ENCODE assay signal across 9 mouse cellular contexts in genomic region chr15:100467738-100468137, GRCm38 (mm10). TPM values are rescaled to one million over a fixed set of nuclear protein-coding genes. Genes with fewer than 3 reads are reported as not detected.
DNase-seq lines count a peak whose midpoint lies in the region; ATAC-seq and TF ChIP-seq lines count a peak whose summit lies in the region.
"Had no signal": no experiment of that assay in that cellular context is flagged by ENCODE, and none has a peak within 500 bp of the region (broad histone marks: within the 10 kb centered on the region; RNA-seq: fewer than 3 reads in every experiment).

No protein-coding gene starts in this region.

- ATAC-seq in kidney, postnatal 0 days (replicated peaks; ENCODE audit: low FRiP score, low read depth) = no peak
- ATAC-seq in embryonic facial prominence, embryonic 14.5 days (ENCODE audit: low read depth) = no peak
- no peak for ATAC-seq in intestine, embryonic 16.5 days
- no peak for ATAC-seq in midbrain, postnatal 0 days (ENCODE audit: low FRiP score)

- no peak overlapping the region for H3K9ac ChIP-seq in kidney, postnatal 0 days (ENCODE audit: low read depth, low read length)
- H3K9ac ChIP-seq in embryonic facial prominence, embryonic 14.5 days (ENCODE audit: low read depth, low read length) = peak overlapping the region; percentile 14; the same call in 1 of the 2 replicates
- H3K9ac ChIP-seq in intestine, embryonic 16.5 days (ENCODE audit: low read depth, low read length) = peak overlapping the region; percentile 92; the same call in 1 of the 2 replicates
- H3K9ac ChIP-seq in midbrain, postnatal 0 days (replicated peaks; ENCODE audit: low read length, poor library complexity, severe bottlenecking) = 0 out of 2 replicates have a peak overlapping the region, but pooled peaks have one; percentile 46

- H3K9me3 ChIP-seq in kidney, postnatal 0 days (replicated peaks; ENCODE audit: low read length) = no peaks in the 10 kb centered on the region
- no peaks in the 10 kb centered on the region for H3K9me3 ChIP-seq in embryonic facial prominence, embryonic 14.5 days (ENCODE audit: control insufficient read depth, low read length)
- H3K9me3 ChIP-seq in intestine, embryonic 16.5 days (ENCODE audit: control insufficient read depth, low read length) = no peaks in the 10 kb centered on the region
- H3K9me3 ChIP-seq in midbrain, postnatal 0 days (ENCODE audit: low read length) = no peaks in the 10 kb centered on the region

- H3K4me1 ChIP-seq in kidney, postnatal 0 days (replicated peaks; ENCODE audit: insufficient read depth, low read length) = peaks cover 12% of the 10 kb centered on the region; the same call in 1 of the 2 replicates
- H3K4me1 ChIP-seq in embryonic facial prominence, embryonic 14.5 days (ENCODE audit: control insufficient read depth, insufficient read depth, low read length) = peaks cover 12% of the 10 kb centered on the region
- H3K4me1 ChIP-seq in intestine, embryonic 16.5 days (ENCODE audit: control insufficient read depth, insufficient read depth, low read length) = peaks cover 16% of the 10 kb centered on the region
- peaks cover 13% of the 10 kb centered on the region; the same call in 1 of the 2 replicates for H3K4me1 ChIP-seq in midbrain, postnatal 0 days (ENCODE audit: insufficient read depth, low read length)

- H3K27ac ChIP-seq in kidney, postnatal 0 days = no peak overlapping the region
- H3K27ac ChIP-seq in embryonic facial prominence, embryonic 14.5 days (replicated peaks; ENCODE audit: low read depth, low read length) = no peak overlapping the region
- no peak overlapping the region for H3K27ac ChIP-seq in intestine, embryonic 16.5 days (ENCODE audit: low read length)
- H3K27ac ChIP-seq in midbrain, postnatal 0 days (ENCODE audit: low read depth, low read length) = no peak overlapping the region

- no peaks in the 10 kb centered on the region for H3K27me3 ChIP-seq in kidney, postnatal 0 days (ENCODE audit: insufficient read depth, low read length)
- H3K27me3 ChIP-seq in embryonic facial prominence, embryonic 14.5 days (replicated peaks; ENCODE audit: control insufficient read depth, insufficient read depth, low read length) = no peaks in the 10 kb centered on the region
- H3K27me3 ChIP-seq in intestine, embryonic 16.5 days (replicated peaks; ENCODE audit: control insufficient read depth, insufficient read depth, low read length) = no peaks in the 10 kb centered on the region
- H3K27me3 ChIP-seq in midbrain, postnatal 0 days (ENCODE audit: insufficient read depth, low read length) = no peaks in the 10 kb centered on the region

- no peak overlapping the region for H3K4me3 ChIP-seq in kidney, postnatal 0 days (replicated peaks; ENCODE audit: low read depth, low read length)
- H3K4me3 ChIP-seq in embryonic facial prominence, embryonic 14.5 days (ENCODE audit: low read depth, low read length) = 0 out of 2 replicates have a peak overlapping the region, but pooled peaks have one; percentile 87
- peak overlapping the region; percentile 81 for H3K4me3 ChIP-seq in intestine, embryonic 16.5 days (ENCODE audit: low read length)
- H3K4me3 ChIP-seq in midbrain, postnatal 0 days (ENCODE audit: low read depth, low read length) = peak overlapping the region; percentile 85

- peaks cover 4% of the 10 kb centered on the region; the same call in 1 of the 2 replicates for H3K36me3 ChIP-seq in kidney, postnatal 0 days (ENCODE audit: insufficient read depth, low read length)
- H3K36me3 ChIP-seq in embryonic facial prominence, embryonic 14.5 days (ENCODE audit: control insufficient read depth, insufficient read depth, low read length) = peaks cover 18% of the 10 kb centered on the region
- H3K36me3 ChIP-seq in intestine, embryonic 16.5 days (ENCODE audit: control insufficient read depth, insufficient read depth, low read length) = no peaks in the 10 kb centered on the region
- 0 out of 2 replicates have a peak, but pooled peaks cover 3% of the 10 kb centered on the region for H3K36me3 ChIP-seq in midbrain, postnatal 0 days (ENCODE audit: insufficient read depth, low read length)

- 38% methylated on average over 8 of the region's 8 CpGs for WGBS in kidney, postnatal 0 days
- 41% methylated on average over 7 of the region's 8 CpGs for WGBS in embryonic facial prominence, embryonic 14.5 days
- WGBS in intestine, embryonic 16.5 days = 32% methylated on average over 8 of the region's 8 CpGs
- WGBS in midbrain, postnatal 0 days = 46% methylated on average over 7 of the region's 8 CpGs

- peak overlapping the region; percentile 65; the same call in 1 of the 2 replicates for H3K4me2 ChIP-seq in kidney, postnatal 0 days (ENCODE audit: low read length)
- H3K4me2 ChIP-seq in embryonic facial prominence, embryonic 14.5 days (ENCODE audit: low read depth, low read length) = peak overlapping the region; percentile 80
- H3K4me2 ChIP-seq in intestine, embryonic 16.5 days (ENCODE audit: low read depth, low read length) = peak overlapping the region; percentile 85
- H3K4me2 ChIP-seq in midbrain, postnatal 0 days (ENCODE audit: low read depth, low read length, poor library complexity, severe bottlenecking) = peak overlapping the region; percentile 90

- no peak for DNase-seq in kidney, postnatal 0 days (ENCODE audit: low spot score)
- DNase-seq in kidney, postnatal 10 days = no peak
- no peak for DNase-seq in embryonic facial prominence, embryonic 14.5 days (ENCODE audit: low spot score)
- no peak for DNase-seq in midbrain, postnatal 0 days (ENCODE audit: low spot score)
- no peak for DNase-seq in gastrocnemius, postnatal 10 days
- no peak for DNase-seq in adrenal gland, postnatal 10 days
- DNase-seq in thymus, postnatal 14 days = no peak
- DNase-seq: kidney, postnatal 14 days had no signal

- TF ChIP-seq CTCF in kidney, postnatal 0 days (IDR thresholded peaks at IDR 0.05; ENCODE audit: low read depth) = no peak
- TF ChIP-seq CTCF in midbrain, postnatal 0 days (IDR thresholded peaks at IDR 0.05) = no peak

RNA-seq across cellular contexts. Expression of gene Letmd1, which starts 1.1 kb away (rescaled TPM):
- 21.3 and 22.4 TPM in 2 replicates for polyA plus RNA-seq in kidney, postnatal 0 days (2015; fragmentation: Nextera tagmentation; extraction: Ambion mirVana)
- polyA plus RNA-seq in embryonic facial prominence, embryonic 14.5 days (2014; fragmentation: Nextera tagmentation; extraction: Ambion mirVana) = 26.6 and 30.4 TPM in 2 replicates
- polyA plus RNA-seq in intestine, embryonic 16.5 days (2015; fragmentation: Nextera tagmentation; extraction: Ambion mirVana) = 31.3 and 33.7 TPM in 2 replicates
- total RNA-seq in midbrain, postnatal 0 days (2014; rRNA removed) = 80.9 and 86.0 TPM in 2 replicates
- polyA plus RNA-seq in midbrain, postnatal 0 days (2015; fragmentation: Nextera tagmentation; extraction: Ambion mirVana) = 53.0 and 55.0 TPM in 2 replicates
- 10 to 100 TPM; 11.1 to 15.7 TPM for total RNA-seq in gastrocnemius, postnatal 10 days (2021)
- 100 to 1,000 TPM; 298 to 353 TPM for total RNA-seq in adrenal gland, postnatal 10 days (2021)

RNA-seq across cellular contexts. Expression of gene Csrnp2, which starts 27.6 kb away (rescaled TPM):
- polyA plus RNA-seq in kidney, postnatal 0 days (2015; fragmentation: Nextera tagmentation; extraction: Ambion mirVana) = 10.4 and 10.9 TPM in 2 replicates
- polyA plus RNA-seq in embryonic facial prominence, embryonic 14.5 days (2014; fragmentation: Nextera tagmentation; extraction: Ambion mirVana) = 15.5 and 17.3 TPM in 2 replicates
- 5.8 and 5.9 TPM in 2 replicates for polyA plus RNA-seq in intestine, embryonic 16.5 days (2015; fragmentation: Nextera tagmentation; extraction: Ambion mirVana)
- 61.5 and 66.3 TPM in 2 replicates for total RNA-seq in midbrain, postnatal 0 days (2014; rRNA removed)
- polyA plus RNA-seq in midbrain, postnatal 0 days (2015; fragmentation: Nextera tagmentation; extraction: Ambion mirVana) = 35.8 and 37.0 TPM in 2 replicates
- 1 to 10 TPM; 2.6 to 4.4 TPM for total RNA-seq in gastrocnemius, postnatal 10 days (2021)
- 1 to 10 TPM; 4.4 to 5.5 TPM for total RNA-seq in adrenal gland, postnatal 10 days (2021)

RNA-seq across cellular contexts. Expression of gene Slc11a2, which starts 42.9 kb away (rescaled TPM):
- 28.1 and 33.2 TPM in 2 replicates for polyA plus RNA-seq in kidney, postnatal 0 days (2015; fragmentation: Nextera tagmentation; extraction: Ambion mirVana)
- 15.5 and 17.0 TPM in 2 replicates for polyA plus RNA-seq in embryonic facial prominence, embryonic 14.5 days (2014; fragmentation: Nextera tagmentation; extraction: Ambion mirVana)
- 40.7 and 47.2 TPM in 2 replicates for polyA plus RNA-seq in intestine, embryonic 16.5 days (2015; fragmentation: Nextera tagmentation; extraction: Ambion mirVana)
- 29.5 and 34.4 TPM in 2 replicates for total RNA-seq in midbrain, postnatal 0 days (2014; rRNA removed)
- polyA plus RNA-seq in midbrain, postnatal 0 days (2015; fragmentation: Nextera tagmentation; extraction: Ambion mirVana) = 17.0 and 23.6 TPM in 2 replicates
- total RNA-seq in gastrocnemius, postnatal 10 days (2021) = 10 to 100 TPM; 23.3 to 31.9 TPM
- 10 to 100 TPM; 60.6 to 72.7 TPM for total RNA-seq in adrenal gland, postnatal 10 days (2021)

RNA-seq across cellular contexts. Expression of gene Gm5475, which starts 45.8 kb away (rescaled TPM):
- polyA plus RNA-seq in kidney, postnatal 0 days (2015; fragmentation: Nextera tagmentation; extraction: Ambion mirVana) = 1.3 and 1.5 TPM in 2 replicates
- polyA plus RNA-seq in embryonic facial prominence, embryonic 14.5 days (2014; fragmentation: Nextera tagmentation; extraction: Ambion mirVana) = 0.14 TPM in 1 of 2 replicates, not detected in the other
- 0.11 and 0.18 TPM in 2 replicates for polyA plus RNA-seq in intestine, embryonic 16.5 days (2015; fragmentation: Nextera tagmentation; extraction: Ambion mirVana)
- total RNA-seq in midbrain, postnatal 0 days (2014; rRNA removed) = not detected in 2 replicates
- polyA plus RNA-seq in midbrain, postnatal 0 days (2015; fragmentation: Nextera tagmentation; extraction: Ambion mirVana) = 0.15 and 0.17 TPM in 2 replicates
- total RNA-seq in gastrocnemius, postnatal 10 days (2021) = under 1 TPM in 1 of 2 experiments, not detected in 1; 0.18 TPM
- total RNA-seq in adrenal gland, postnatal 10 days (2021) = under 1 TPM in 1 of 2 experiments, not detected in 1; 0.09 TPM
